Mouse (Mus musculus): Measurements from ENCODE around the gene Pym1. TPM values are rescaled to one million over a fixed set of nuclear protein-coding genes. Genes with fewer than 3 reads are reported as not detected.
"Not testable (repeated sequence)": the region's sequence is repeated elsewhere in the genome, so short reads cannot be mapped to it uniquely, and the experiment has no call there.

The Pym1 gene
- polyA plus RNA-seq, 1 experiment from 2014 or later, result 37.8 TPM

DNA sequence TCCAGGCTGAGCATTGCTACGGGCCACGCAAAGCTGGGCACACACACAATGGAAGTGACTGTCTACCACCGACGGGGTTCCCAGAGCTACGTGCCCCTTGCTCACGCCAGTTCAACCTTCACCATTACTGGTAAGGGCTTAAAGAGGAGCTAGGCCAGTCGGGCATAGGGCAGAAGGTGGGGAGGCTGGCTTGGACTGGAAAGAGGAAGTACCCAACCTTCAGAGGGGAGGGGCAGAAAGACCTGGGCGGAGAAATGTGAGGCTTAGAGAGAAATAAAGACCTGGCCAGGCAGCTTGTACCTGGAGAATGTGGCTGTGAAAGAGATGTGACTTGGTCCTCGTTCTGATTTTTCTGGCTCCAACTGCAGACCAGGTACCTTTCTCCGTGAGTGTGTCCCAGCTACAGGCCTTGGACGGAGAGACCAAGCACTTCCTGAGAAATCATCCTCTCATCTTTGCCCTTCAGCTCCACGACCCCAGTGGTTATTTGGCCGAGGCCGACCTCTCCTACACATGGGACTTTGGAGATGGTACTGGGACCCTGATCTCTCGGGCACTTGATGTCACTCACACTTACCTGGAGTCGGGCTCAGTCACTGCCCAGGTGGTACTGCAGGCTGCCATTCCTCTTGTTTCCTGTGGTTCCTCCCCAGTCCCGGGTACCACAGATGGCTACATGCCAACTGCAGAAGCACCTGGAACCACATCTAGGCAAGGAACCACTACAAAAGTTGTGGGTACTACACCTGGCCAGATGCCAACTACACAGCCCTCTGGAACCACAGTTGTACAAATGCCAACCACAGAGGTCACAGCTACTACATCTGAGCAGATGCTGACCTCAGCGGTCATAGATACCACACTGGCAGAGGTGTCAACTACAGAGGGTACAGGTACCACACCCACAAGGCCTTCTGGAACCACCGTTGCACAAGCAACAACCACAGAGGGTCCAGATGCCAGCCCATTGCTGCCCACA is 31.8 kb upstream of the Pym1 start:
- ChIA-PET POLR2A (interaction anchor here (0.6 kb wide), 1 partner anchor 38 kb away, joined by 3 read pairs; no protein-coding TSS in a partner anchor), CTCF (interaction anchor here (1.3 kb wide), 1 partner anchor 21 kb away, joined by 3 read pairs; no protein-coding TSS in a partner anchor)
- peaks cover 5% of the 10 kb centered on the region for H3K27me3 ChIP-seq
- no peak for TF ChIP-seq CTCF (IDR thresholded peaks at IDR 0.05)
- ATAC-seq (no peak), DNase-seq (ENCODE audit: low read depth, low spot score) (no peak)
- in situ Hi-C loops (cut with MboI; ENCODE audit: low pct_unique_long_range_greater_than_20kb), result no loop called here

DNA sequence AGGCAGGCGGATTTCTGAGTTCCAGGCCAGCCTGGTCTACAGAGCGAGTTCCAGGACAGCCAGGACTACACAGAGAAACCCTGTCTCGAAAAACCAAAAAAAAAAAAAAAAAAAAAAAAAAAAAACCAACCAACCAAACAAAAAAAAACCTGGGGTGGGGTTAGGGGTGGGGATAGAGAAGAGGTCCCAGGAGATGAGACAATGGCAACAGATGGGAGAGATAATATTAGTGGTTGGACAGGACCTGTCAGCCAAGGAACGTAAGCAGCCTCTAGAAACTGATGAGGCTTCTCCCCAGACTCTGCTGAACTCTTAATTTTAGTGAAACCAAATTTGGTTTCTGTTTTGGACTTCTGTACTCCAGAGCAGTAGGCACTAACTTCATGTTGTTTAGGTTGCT is 22.2 kb upstream of the Pym1 start:
- POLR2A ChIA-PET; DNase-seq (ENCODE audit: low read depth, low spot score); CTCF ChIA-PET; ATAC-seq; in situ Hi-C loops (cut with MboI; ENCODE audit: low pct_unique_long_range_greater_than_20kb); H3K27me3 ChIP-seq: not testable (repeated sequence)

DNA sequence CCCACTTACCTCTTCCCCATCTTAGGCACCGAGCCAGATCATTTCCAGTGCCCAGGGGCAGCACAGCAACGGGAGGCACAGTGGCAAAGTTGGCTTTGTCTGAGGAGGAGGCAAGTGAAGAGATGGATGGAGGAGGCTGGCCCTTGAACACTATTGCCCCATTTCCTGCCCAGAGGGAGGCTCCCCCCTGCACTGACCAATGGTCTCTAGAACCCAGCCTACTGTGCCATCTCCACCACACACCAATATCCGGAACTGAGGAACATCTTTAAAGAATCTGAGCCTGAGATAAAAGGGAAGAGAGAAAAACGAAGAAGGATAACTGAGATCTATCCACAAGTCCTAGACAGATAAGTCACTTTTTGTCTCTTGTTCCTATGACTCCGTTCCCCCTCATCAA is 19.6 kb upstream of the Pym1 start:
- in situ Hi-C loops (cut with MboI; ENCODE audit: low pct_unique_long_range_greater_than_20kb), result no loop called here
- no peak for TF ChIP-seq CTCF (IDR thresholded peaks at IDR 0.05)
- ChIA-PET POLR2A (interaction anchor here (0.6 kb wide), 1 partner anchor 17 kb away, joined by 3 read pairs; no protein-coding TSS in a partner anchor), CTCF (interaction anchor here (1.4 kb wide), 1 partner anchor 17 kb away, joined by 5 read pairs; the partner anchor contains the start of gene Dgka)
- no peak for DNase-seq (ENCODE audit: low read depth, low spot score)
- no peaks in the 10 kb centered on the region for H3K27me3 ChIP-seq
- ATAC-seq, result no peak

DNA sequence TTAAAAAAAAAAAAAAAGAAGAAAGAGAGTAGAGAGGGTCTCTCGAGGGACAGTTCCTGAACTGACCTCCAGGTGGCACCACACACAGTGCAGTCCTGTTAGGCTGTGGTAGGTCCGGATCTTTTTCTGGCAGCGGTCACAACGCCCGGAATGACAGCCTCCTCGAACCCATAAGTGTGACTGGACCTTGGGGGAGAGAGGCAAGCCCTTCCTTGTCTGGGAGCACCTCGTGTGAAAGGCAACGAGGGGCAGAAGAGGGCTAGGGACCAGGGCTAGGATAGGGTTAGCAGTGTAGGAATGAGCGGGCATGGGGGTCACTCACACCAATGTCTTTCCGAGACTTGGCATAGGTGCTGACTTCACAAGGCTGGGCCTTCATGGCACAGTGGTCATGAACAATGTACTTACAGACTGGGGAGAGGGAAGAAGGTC is 16.7 kb upstream of the Pym1 start:
- ChIA-PET POLR2A (interaction anchor here (0.6 kb wide), 1 partner anchor 69 kb away, joined by 3 read pairs; no protein-coding TSS in a partner anchor), CTCF (interaction anchor here (0.6 to 2.7 kb wide), 4 partner anchors 9 to 1265 kb away, joined by 3 to 9 read pairs (median 3); partner anchors contain the start of gene Pym1)
- H3K27me3 ChIP-seq, result no peaks in the 10 kb centered on the region
- DNase-seq (ENCODE audit: low read depth, low spot score) (no peak), ATAC-seq (no peak)
- peak; percentile 84 for TF ChIP-seq CTCF (IDR thresholded peaks at IDR 0.05)
- in situ Hi-C loops (cut with MboI; ENCODE audit: low pct_unique_long_range_greater_than_20kb), result loop anchor here (5.0 kb wide), 1 partner anchor 166 kb away; no protein-coding TSS in a partner anchor

DNA sequence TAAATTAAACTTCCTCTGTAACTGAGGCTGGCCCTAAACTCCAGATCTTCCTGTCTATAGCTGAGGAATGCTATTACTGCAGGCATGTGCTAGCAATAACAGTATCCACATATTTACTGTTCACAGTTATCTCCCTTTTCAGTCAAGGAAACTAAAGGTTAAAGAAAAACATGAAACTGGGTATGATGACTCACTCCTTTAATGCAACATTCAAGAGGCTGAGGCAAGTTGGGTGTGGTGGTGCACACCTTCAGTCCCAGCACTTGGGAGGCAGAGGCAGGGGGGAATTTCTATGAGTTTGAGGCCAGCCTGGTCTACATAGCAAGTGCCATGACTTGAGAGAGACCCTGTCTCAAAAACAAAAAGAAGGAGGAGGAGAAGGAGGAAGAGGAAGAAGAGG is 15.7 kb upstream of the Pym1 start:
- CTCF ChIA-PET, result interaction anchor here (1.1 to 2.7 kb wide), 2 partner anchors 10 to 164 kb away, joined by 3 to 9 read pairs; no protein-coding TSS in a partner anchor
- in situ Hi-C loops (cut with MboI; ENCODE audit: low pct_unique_long_range_greater_than_20kb), result loop anchor here (5.0 kb wide), 1 partner anchor 165 kb away; no protein-coding TSS in a partner anchor

DNA sequence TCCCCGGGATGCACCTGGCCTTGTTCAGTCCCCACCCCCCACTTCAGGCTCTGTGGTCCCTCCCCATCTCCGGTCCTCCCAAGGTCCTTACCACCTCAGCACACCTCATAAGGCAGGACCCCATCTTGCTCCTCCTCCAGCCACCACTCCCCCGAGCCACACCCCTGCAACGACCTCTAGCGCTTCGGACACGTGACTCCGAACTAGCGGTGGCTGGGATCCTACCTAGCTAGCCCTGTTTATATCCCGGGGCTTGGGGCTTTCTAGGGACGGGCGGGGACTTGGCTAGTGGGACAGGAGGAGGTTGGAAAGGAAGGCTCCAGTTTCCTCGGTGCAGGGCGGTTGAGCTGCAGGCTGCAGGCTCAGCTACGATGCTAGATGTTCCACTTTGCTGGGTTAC is 10.3 kb upstream of the Pym1 start:
- in situ Hi-C loops (cut with MboI; ENCODE audit: low pct_unique_long_range_greater_than_20kb), result no loop called here
- ChIA-PET POLR2A (no interaction called here), CTCF (no interaction called here)
- no peak for TF ChIP-seq CTCF (IDR thresholded peaks at IDR 0.05)
- no peak for DNase-seq (ENCODE audit: low read depth, low spot score)
- H3K27me3 ChIP-seq, result no peaks in the 10 kb centered on the region
- ATAC-seq, result no peak

More for the DNA sequence above, 15.7 kb upstream of the Pym1 start:
- DNase-seq (ENCODE audit: low read depth, low spot score) (no peak), ATAC-seq (no peak)
- H3K27me3 ChIP-seq, result no peaks in the 10 kb centered on the region
- no peak for TF ChIP-seq CTCF (IDR thresholded peaks at IDR 0.05)
- POLR2A ChIA-PET, result no interaction called here

DNA sequence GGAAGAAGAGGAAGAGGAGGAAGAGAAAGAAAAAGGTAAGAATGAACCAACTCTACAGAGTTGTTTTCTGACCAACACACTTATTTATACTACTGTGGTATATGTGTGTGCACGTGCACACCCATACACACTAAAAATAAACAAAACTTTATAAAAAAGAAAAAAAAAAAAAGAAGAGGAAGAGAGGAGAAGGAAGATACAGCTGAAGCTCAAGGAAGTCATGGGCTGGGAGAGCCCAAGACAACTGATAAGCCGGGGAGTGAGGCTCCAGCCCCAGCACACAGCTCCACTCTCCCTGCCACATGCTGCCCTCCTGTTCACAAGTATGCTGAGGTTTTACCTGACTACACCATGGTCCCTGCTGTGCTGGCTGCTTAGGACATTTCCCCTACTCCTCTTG is 7.4 kb upstream of the Pym1 start:
- in situ Hi-C loops (cut with MboI; ENCODE audit: low pct_unique_long_range_greater_than_20kb), result no loop called here
- no peak for DNase-seq (ENCODE audit: low read depth, low spot score)
- no peaks in the 10 kb centered on the region for H3K27me3 ChIP-seq
- CTCF ChIA-PET, result interaction anchor here (2.2 kb wide), 1 partner anchor 8 kb away, joined by 9 read pairs; no protein-coding TSS in a partner anchor
- POLR2A ChIA-PET, result interaction anchor here (0.6 kb wide), 1 partner anchor 45 kb away, joined by 3 read pairs; no protein-coding TSS in a partner anchor
- TF ChIP-seq CTCF (IDR thresholded peaks at IDR 0.05), result no peak
- no peak for ATAC-seq

DNA sequence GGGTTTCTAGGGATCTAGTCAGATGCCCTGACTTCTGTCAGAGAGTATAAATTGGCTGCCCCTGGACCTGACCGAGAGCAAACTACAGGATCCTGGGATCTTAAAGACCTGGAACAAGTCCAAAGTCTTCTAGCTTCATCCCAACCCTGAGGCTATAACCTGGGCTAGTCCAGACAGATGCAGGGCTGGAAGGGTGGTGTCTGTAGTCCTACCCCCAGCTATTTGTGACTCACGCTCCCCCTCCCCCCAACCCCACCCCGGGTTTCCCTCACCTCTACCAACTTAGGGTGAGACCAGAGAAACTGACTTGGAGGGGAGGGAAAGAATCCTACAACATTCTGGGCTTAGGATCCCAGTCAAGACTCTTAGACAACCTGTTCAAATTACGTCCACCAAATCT is 5.1 kb upstream of the Pym1 start:
- ATAC-seq, result no peak
- in situ Hi-C loops (cut with MboI; ENCODE audit: low pct_unique_long_range_greater_than_20kb), result no loop called here
- TF ChIP-seq CTCF (IDR thresholded peaks at IDR 0.05), result no peak
- H3K27me3 ChIP-seq, result no peaks in the 10 kb centered on the region
- CTCF ChIA-PET, result interaction anchor here (1.7 to 2.2 kb wide), 2 partner anchors 10 to 31 kb away, joined by 4 to 9 read pairs; no protein-coding TSS in a partner anchor
- DNase-seq (ENCODE audit: low read depth, low spot score), result no peak
- POLR2A ChIA-PET, result no interaction called here

DNA sequence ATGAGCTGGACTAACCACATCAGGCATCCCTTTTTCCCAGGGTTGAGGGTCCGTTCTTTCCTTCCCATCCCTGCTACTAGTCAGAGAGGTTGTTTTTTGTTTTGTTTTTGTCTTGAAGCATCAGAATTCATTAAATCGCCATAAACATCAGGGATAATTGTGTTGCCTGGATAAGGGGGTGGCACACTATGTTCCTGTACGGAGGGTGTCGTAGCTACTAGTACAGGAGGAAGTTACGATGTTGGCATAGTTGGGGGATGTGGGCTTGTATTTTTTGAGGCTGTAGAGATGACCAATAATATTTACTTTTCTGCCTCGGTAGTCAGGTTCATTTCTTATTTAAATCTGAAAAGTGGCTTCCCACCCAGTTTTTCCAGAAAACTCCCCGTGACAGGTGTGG is 4.5 kb upstream of the Pym1 start:
- H3K27me3 ChIP-seq, result no peaks in the 10 kb centered on the region
- ChIA-PET POLR2A (interaction anchor here (0.9 kb wide), 1 partner anchor 62 kb away, joined by 3 read pairs; no protein-coding TSS in a partner anchor), CTCF (interaction anchor here (1.1 to 1.7 kb wide), 3 partner anchors 11 to 62 kb away, joined by 3 to 4 read pairs (median 3); no protein-coding TSS in a partner anchor)
- no peak for TF ChIP-seq CTCF (IDR thresholded peaks at IDR 0.05)
- in situ Hi-C loops (cut with MboI; ENCODE audit: low pct_unique_long_range_greater_than_20kb), result no loop called here
- ATAC-seq (no peak), DNase-seq (ENCODE audit: low read depth, low spot score) (no peak)

DNA sequence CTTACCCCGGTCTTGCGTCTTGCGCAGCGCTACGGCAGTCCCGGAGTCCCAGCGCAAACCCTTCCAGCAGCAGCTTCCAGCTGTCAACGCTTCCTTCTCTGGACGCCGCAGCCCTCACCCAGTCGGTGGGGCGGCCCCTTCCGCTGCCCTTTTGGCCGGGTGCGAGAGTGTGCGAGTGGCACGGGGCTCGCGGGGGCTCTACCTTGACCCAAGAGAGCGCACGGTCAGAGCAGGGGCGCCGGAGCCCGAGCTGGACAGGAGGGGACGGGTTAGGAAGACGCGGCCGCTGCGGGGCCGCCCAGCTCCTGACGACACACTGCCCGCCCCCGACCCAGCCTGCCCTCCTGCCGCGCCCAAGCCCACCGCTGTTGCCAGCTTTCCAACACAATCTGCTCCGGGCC is 3.9 kb upstream of the Pym1 start:
- POLR2A ChIA-PET, result interaction anchor here (0.9 kb wide), 1 partner anchor 61 kb away, joined by 3 read pairs; no protein-coding TSS in a partner anchor
- no peak for DNase-seq (ENCODE audit: low read depth, low spot score)
- ATAC-seq, result peak; percentile 18
- H3K27me3 ChIP-seq, result no peaks in the 10 kb centered on the region
- no peak for TF ChIP-seq CTCF (IDR thresholded peaks at IDR 0.05)
- CTCF ChIA-PET, result interaction anchor here (1.1 to 1.7 kb wide), 3 partner anchors 11 to 61 kb away, joined by 3 to 4 read pairs (median 3); no protein-coding TSS in a partner anchor
- in situ Hi-C loops (cut with MboI; ENCODE audit: low pct_unique_long_range_greater_than_20kb), result no loop called here

Data from Patski (cell line).